Mouse (Mus musculus) liver, embryonic 14.5 days (tissue): ENCODE measurements around the gene Armh3. TPM values are rescaled to one million over a fixed set of nuclear protein-coding genes. Genes with fewer than 3 reads are reported as not detected.

Source experiments
- ATAC-seq: fragments of 200-750 bp; cut with Nextera tagmentation; 2 replicates; pipeline ENCODE4 v1.8.0; 2017; ENCODE audit warnings: moderate number of reproducible peaks, mild to moderate bottlenecking, moderate library complexity; ENCODE audit not compliant: insufficient read depth
- DNase-seq, 3 experiments: peaks; one replicate each; pipeline ENCODE4 v3.0.0-alpha.2; 2012 to 2013; ENCODE audit warnings: low read depth in 3 of 3, low spot score in 3 of 3
- H3K27ac ChIP-seq: fragments of 300-500 bp; sonication (generic); 2 replicates; pipeline ENCODE4 v1.5.1; 2014; ENCODE audit warnings: moderate library complexity, mild to moderate bottlenecking, control low read depth, inconsistent platforms
- H3K27me3 ChIP-seq: fragments of 300-500 bp; sonication (generic); 2 replicates; pipeline ENCODE4 v1.6.1; 2014; ENCODE audit warnings: mild to moderate bottlenecking, low read length, moderate library complexity; ENCODE audit not compliant: control insufficient read depth, insufficient read depth
- H3K36me3 ChIP-seq: fragments of 300-500 bp; sonication (generic); replicated peaks from 2 replicates; pipeline ENCODE4 v1.6.1; 2014; ENCODE audit warnings: low read depth; ENCODE audit not compliant: control insufficient read depth, insufficient read depth
- H3K4me1 ChIP-seq, 2 experiments: fragments of 200-500 bp in 1 of 2; fragments of 300-500 bp in 1 of 2; sonication (generic) in 1 of 2; replicated peaks; 2 replicates each; pipeline ENCODE4 v1.6.1; 2012 to 2014; ENCODE audit warnings: antibody characterized with exemption in 1 of 2, inconsistent platforms in 1 of 2, low read length in 1 of 2; ENCODE audit not compliant: control insufficient read depth in 2 of 2, insufficient read depth in 2 of 2
- H3K4me2 ChIP-seq: fragments of 300-500 bp; sonication (generic); 2 replicates; pipeline ENCODE4 v1.6.1; 2014; ENCODE audit warnings: low read depth, mild to moderate bottlenecking, control low read depth, moderate library complexity
- H3K4me3 ChIP-seq, 2 experiments: fragments of 200-500 bp in 1 of 2; fragments of 300-500 bp in 1 of 2; sonication (generic) in 1 of 2; 2 replicates each; pipeline ENCODE4 v1.5.1; 2012 to 2014; ENCODE audit warnings: low read depth in 2 of 2, low read length in 2 of 2, mild to moderate bottlenecking in 2 of 2, control low read depth in 1 of 2, inconsistent platforms in 1 of 2, moderate library complexity in 1 of 2; ENCODE audit not compliant: insufficient read depth in 1 of 2
- H3K9ac ChIP-seq: fragments of 300-500 bp; sonication (generic); replicated peaks from 2 replicates; pipeline ENCODE4 v1.6.1; 2014; ENCODE audit warnings: mild to moderate bottlenecking, control low read depth, moderate library complexity
- H3K9me3 ChIP-seq: fragments of 300-500 bp; sonication (generic); 2 replicates; pipeline ENCODE4 v1.6.1; 2016; ENCODE audit warnings: low read length, mixed read lengths; ENCODE audit not compliant: control insufficient read depth
- CTCF ChIP-seq: IDR thresholded peaks from 2 replicates; pipeline ENCODE4 v1.5.1; 2016; ENCODE audit warnings: antibody characterized with exemption, low read depth, control low read depth
- EP300 ChIP-seq: IDR thresholded peaks from 2 replicates; pipeline ENCODE4 v1.6.1; 2016; ENCODE audit warnings: antibody characterized with exemption, low read depth
- WGBS: fragments of 180-500 bp; shearing (Covaris S2); extraction: QIAGEN DNeasy Blood & Tissue Kit; methylation state at CpG from one replicate; pipeline ENCODE4 v1.1.7; 2014; ENCODE audit not compliant: insufficient replicate concordance; 5-methylcytosine and 5-hydroxymethylcytosine counted together
- polyA plus RNA-seq, 2 experiments: library from polyadenylated mRNA; depleted of rRNA in 1 of 2; stranded (reverse) in 1 of 2; unstranded in 1 of 2; fragments of >200 nt; fragmentation: Nextera tagmentation in 1 of 2; extraction: Ambion mirVana in 1 of 2; gene quantifications; 2 replicates each; pipeline versions ENCODE4 v1.2.1 to v1.2.3; 2012 to 2014

Gene Armh3
- polyA plus RNA-seq, 2 experiments: 2.2 to 2.8 TPM

DNA sequence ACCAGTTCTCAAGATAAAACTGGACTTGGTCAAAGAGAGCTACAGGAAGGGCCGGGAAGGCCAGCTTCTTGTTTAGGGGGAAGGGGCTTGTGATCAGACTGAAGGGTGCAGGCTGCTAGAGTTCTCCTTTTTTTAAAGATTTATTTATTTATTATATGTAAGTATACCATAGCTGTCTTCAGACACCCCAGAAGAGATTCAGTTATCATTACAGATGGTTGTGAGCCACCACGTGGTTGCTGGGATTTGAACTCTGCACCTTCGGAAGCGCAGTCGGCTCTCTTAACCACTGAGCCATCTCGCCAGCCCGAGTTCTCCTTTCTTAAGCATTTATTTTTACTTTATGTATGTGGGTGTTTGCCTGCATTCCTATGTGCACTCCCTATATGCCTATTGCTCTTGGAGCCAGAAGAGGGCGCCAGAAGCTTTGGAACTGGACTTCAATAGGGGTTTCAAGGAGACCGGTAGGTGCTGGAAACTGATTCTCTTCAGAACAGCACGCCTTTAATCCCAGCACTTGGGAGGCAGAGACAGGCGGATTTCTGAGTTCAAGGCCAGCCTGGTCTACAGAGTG lies 30.5 kb upstream of the Armh3 start:
- no peak for ATAC-seq
- H3K4me1 ChIP-seq: peaks cover 0 to 4% of the 10 kb centered on the region in 2 experiments; a peak in 3 of 4 replicates
- no peak for DNase-seq
- H3K36me3 ChIP-seq: peaks cover 19% of the 10 kb centered on the region
- no peak overlapping the region for H3K4me2 ChIP-seq
- H3K27me3 ChIP-seq: no peaks in the 10 kb centered on the region
- TF ChIP-seq CTCF: peak; percentile 64
- no peak for TF ChIP-seq EP300
- no peaks in the 10 kb centered on the region for H3K9me3 ChIP-seq
- no peak overlapping the region for H3K4me3 ChIP-seq
- no peak overlapping the region for H3K27ac ChIP-seq
- 63% methylated on average over 11 of the region's 11 CpGs for WGBS
- H3K9ac ChIP-seq: no peak overlapping the region

DNA sequence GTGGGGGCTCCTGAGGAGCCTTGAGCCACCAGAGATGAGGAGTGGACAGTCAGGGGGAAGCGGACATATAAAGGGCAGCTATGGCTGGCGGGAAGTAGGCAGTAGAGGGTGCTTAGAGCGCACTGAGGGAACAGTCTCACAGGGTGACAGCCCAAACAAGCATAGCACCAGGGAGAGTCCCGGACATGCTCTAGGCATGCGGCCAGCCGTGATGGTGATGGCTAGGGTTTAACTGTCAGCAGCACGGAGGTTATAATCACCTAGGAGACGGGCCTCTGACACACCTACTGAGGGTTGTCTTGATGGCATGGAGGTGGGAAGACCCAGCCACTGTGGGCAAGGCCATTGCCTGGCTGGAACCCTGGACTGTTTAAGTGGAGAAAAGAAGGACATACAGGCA lies 28.3 kb upstream of the Armh3 start:
- 59% methylated on average over 8 of the region's 8 CpGs for WGBS
- Histone ChIP-seq H3K9me3 (no peaks in the 10 kb centered on the region), H3K27me3 (no peaks in the 10 kb centered on the region), H3K4me1 (peaks cover 0 to 4% of the 10 kb centered on the region in 2 experiments; a peak in 3 of 4 replicates), H3K9ac (no peak overlapping the region), H3K27ac (no peak overlapping the region), H3K4me2 (no peak overlapping the region), H3K4me3 (no peak overlapping the region), H3K36me3 (no peaks in the 10 kb centered on the region; the same call in 1 of the 2 replicates)
- ATAC-seq (no peak; the same call in 1 of the 2 replicates), DNase-seq (no peak)
- no peak for TF ChIP-seq CTCF
- no peak for TF ChIP-seq EP300

DNA sequence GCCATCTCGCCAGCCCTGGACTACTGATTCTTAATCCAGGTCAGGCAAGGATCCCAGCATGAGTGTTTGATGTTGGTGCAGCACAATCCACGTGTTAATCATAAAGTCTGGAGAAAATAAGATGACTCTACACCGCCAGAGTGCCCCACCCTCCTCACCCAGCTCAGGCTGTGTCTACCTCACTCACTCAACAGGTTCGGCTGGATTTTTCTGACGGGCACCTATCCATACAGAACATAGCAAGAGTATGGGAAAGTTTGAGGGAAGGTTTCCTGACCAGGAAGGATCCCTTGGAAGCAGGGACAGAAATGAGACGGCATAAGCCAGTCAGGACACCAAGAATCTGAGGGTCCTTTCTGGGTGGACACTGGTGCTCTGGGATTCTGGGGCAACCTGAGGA lies 26.7 kb upstream of the Armh3 start:
- ATAC-seq (no peak), DNase-seq (no peak)
- H3K9ac ChIP-seq: no peak overlapping the region
- 58% methylated on average over 6 of the region's 6 CpGs for WGBS
- no peak overlapping the region for H3K4me3 ChIP-seq
- H3K27ac ChIP-seq: no peak overlapping the region
- no peaks in the 10 kb centered on the region for H3K36me3 ChIP-seq
- no peaks in the 10 kb centered on the region for H3K27me3 ChIP-seq
- no peak overlapping the region for H3K4me2 ChIP-seq
- no peaks in the 10 kb centered on the region for H3K9me3 ChIP-seq
- H3K4me1 ChIP-seq: peaks cover 0 to 4% of the 10 kb centered on the region in 2 experiments; a peak in 3 of 4 replicates
- TF ChIP-seq EP300: no peak
- no peak for TF ChIP-seq CTCF

DNA sequence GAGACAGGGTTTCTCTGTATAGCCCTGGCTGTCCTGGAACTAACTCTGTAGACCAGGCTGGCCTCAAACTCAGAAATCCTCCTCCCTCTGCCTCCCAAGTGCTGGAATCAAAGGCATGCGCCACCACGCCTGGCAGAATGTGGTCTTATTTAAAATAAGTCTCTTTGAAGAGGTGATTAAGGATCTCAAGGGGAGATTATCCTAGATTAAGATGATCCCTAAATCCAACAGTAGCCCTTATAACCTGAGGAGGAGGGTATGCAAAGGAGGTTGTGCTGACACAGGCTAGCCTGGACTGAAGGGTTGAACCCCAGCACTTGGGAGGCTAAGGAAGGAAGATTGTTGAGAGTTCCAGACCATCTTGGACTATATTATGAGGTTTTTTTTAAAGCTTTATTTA lies 17.7 kb upstream of the Armh3 start:
- Histone ChIP-seq H3K27me3 (no peaks in the 10 kb centered on the region), H3K36me3 (no peaks in the 10 kb centered on the region), H3K4me3 (no peak overlapping the region), H3K4me2 (no peak overlapping the region), H3K4me1 (no peaks in the 10 kb centered on the region), H3K27ac (no peak overlapping the region), H3K9me3 (no peaks in the 10 kb centered on the region), H3K9ac (no peak overlapping the region)
- DNase-seq (no peak), ATAC-seq (no peak)
- TF ChIP-seq EP300 (no peak), CTCF (no peak)
- WGBS: 90% methylated on average over 2 of the region's 2 CpGs

DNA sequence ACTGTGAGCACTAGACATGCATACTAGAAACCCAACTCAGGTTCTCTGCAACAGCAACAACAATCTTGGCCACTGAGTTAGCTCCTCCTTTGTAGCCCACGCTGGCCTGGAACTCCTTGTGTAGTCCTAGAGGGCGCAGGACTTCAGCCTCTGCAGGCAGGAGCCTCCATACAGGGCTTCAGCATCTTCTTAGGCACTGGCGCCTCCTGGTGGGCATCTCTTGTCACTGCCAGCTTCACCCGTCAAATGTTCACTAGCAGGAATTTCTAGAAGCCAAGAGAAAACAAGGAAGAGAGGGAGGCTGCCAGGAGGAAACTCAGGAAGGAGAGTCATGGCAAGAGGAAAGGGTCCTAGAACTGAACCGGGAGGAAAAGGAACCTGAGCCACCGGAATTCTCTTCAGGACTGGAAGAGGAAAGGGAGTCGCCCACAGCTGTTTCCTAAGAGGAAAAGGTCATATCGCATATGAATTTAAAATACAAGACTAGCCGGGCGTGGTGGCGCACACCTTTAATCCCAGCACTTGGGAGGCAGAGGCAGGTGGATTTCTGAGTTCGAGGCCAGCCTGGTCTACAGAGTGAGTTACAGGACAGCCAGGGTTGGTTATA lies 16.4 kb upstream of the Armh3 start:
- Histone ChIP-seq H3K9me3 (no peaks in the 10 kb centered on the region), H3K9ac (no peak overlapping the region), H3K4me2 (no peak overlapping the region), H3K4me3 (no peak overlapping the region), H3K27me3 (no peaks in the 10 kb centered on the region), H3K27ac (no peak overlapping the region), H3K36me3 (no peaks in the 10 kb centered on the region), H3K4me1 (no peaks in the 10 kb centered on the region)
- TF ChIP-seq CTCF: peak; percentile 98
- peak; percentile 13; the same call in 1 of the 2 replicates for TF ChIP-seq EP300
- peak; percentile 61; the same call in 1 of the 2 replicates for ATAC-seq
- 6% methylated on average over 12 of the region's 12 CpGs for WGBS
- peak; percentile 61 to 70 (median 65) for DNase-seq
